ENCODE assay signal across 18 mouse cellular contexts in the genomic region with DNA sequence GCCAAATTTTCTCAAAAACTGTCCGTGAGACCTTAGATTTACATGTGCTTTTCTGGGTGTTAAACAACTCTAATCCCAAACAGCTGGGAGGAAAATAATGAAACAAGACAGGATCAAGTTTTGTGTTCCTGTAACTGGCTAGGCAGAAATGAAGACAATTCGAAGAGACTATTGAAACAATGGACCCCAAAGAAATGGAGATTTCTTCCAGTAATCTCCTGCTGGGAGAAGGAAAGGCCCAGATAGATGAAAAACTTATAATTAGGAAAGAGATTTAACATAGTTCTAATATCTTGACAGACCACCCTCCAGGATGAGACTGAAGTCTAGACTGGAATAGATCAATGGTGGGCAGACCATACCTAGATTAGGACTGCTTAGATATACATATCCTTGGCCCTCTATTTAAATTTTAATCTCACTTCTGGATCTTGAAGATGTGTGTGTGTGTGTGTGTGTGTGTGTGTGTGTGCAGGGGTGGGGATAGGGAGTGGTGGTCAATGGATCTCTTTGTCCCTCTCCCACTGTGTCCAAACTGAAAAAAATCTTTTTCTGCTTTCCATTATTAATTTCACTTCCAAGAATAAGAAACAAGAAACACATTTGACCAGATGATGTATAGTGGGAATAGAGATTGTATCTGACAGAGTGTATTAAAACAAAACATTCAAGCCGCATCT. TPM values are rescaled to one million over a fixed set of nuclear protein-coding genes. Genes with fewer than 3 reads are reported as not detected.
DNase-seq lines count a peak whose midpoint lies in the region; ATAC-seq and TF ChIP-seq lines count a peak whose summit lies in the region.
"Had no signal": no experiment of that assay in that cellular context is flagged by ENCODE, and none has a peak within 500 bp of the region (broad histone marks: within the 10 kb centered on the region; RNA-seq: fewer than 3 reads in every experiment).

No protein-coding gene starts in this region.

- no peak overlapping the region for H3K9ac ChIP-seq in midbrain, embryonic 14.5 days (replicated peaks; ENCODE audit: low read length)
- H3K9ac ChIP-seq: limb, embryonic 15.5 days; lung, embryonic 14.5 days had no signal

- H3K4me1 ChIP-seq in bone marrow macrophage, adult 2 months (ENCODE audit: control insufficient read depth, insufficient read depth, low read length), result peaks cover 26% of the 10 kb centered on the region
- H3K4me1 ChIP-seq in cortical plate, adult 2 months (ENCODE audit: control insufficient read depth, insufficient read depth, low read length), result no peaks in the 10 kb centered on the region
- peaks cover 13% of the 10 kb centered on the region; the same call in 1 of the 2 replicates for H3K4me1 ChIP-seq in hindbrain, embryonic 10.5 days (replicated peaks)
- H3K4me1 ChIP-seq in midbrain, embryonic 14.5 days (ENCODE audit: control insufficient read depth, insufficient read depth, low read length), result 0 out of 2 replicates have a peak, but pooled peaks cover 7% of the 10 kb centered on the region
- H3K4me1 ChIP-seq: limb, embryonic 15.5 days had no signal

- H3K4me2 ChIP-seq in midbrain, embryonic 14.5 days (ENCODE audit: low read length), result no peak overlapping the region
- H3K4me2 ChIP-seq: limb, embryonic 15.5 days; lung, embryonic 14.5 days had no signal

- no peaks in the 10 kb centered on the region for H3K27me3 ChIP-seq in hindbrain, embryonic 10.5 days (ENCODE audit: insufficient read depth, poor library complexity, severe bottlenecking)
- no peaks in the 10 kb centered on the region for H3K27me3 ChIP-seq in midbrain, embryonic 14.5 days (ENCODE audit: control insufficient read depth, insufficient read depth, low read length)
- H3K27me3 ChIP-seq: limb, embryonic 15.5 days had no signal

- 63% methylated on average over 3 of the region's 3 CpGs for WGBS in hindbrain, embryonic 10.5 days
- WGBS in midbrain, embryonic 14.5 days, result 27% methylated on average over 3 of the region's 3 CpGs

- no peak for TF ChIP-seq CTCF in bone marrow macrophage, adult 2 months (IDR thresholded peaks at IDR 0.05; ENCODE audit: low read depth, low read length)
- TF ChIP-seq CTCF in cortical plate, adult 2 months (IDR thresholded peaks at IDR 0.05; ENCODE audit: extremely low read depth, insufficient read depth, low read length), result no peak

- peak overlapping the region; percentile 28 for H3K27ac ChIP-seq in bone marrow macrophage, adult 2 months (ENCODE audit: insufficient read depth, low read depth, low read length)
- H3K27ac ChIP-seq in cortical plate, adult 2 months (ENCODE audit: insufficient read depth, low read length), result peak overlapping the region; percentile 67; the same call in 1 of the 2 replicates
- H3K27ac ChIP-seq in hindbrain, embryonic 10.5 days, result peak overlapping the region; percentile 83
- peak overlapping the region; percentile 80 for H3K27ac ChIP-seq in midbrain, embryonic 14.5 days (replicated peaks; ENCODE audit: low read depth, low read length)
- H3K27ac ChIP-seq: limb, embryonic 15.5 days had no signal

- no peaks in the 10 kb centered on the region for H3K9me3 ChIP-seq in hindbrain, embryonic 10.5 days
- H3K9me3 ChIP-seq in midbrain, embryonic 14.5 days (ENCODE audit: control insufficient read depth, low read length), result no peaks in the 10 kb centered on the region
- H3K9me3 ChIP-seq: limb, embryonic 15.5 days had no signal

- ATAC-seq in midbrain, embryonic 14.5 days (ENCODE audit: low FRiP score, low TSS enrichment), result peak; percentile 74
- no peak for ATAC-seq in megakaryocyte, adult 5-6 weeks (ENCODE audit: poor library complexity, severe bottlenecking)
- ATAC-seq in granulocyte monocyte progenitor cell, adult 5-6 weeks (replicated peaks; ENCODE audit: poor library complexity, severe bottlenecking), result no peak

- no peak for DNase-seq in hindbrain, embryonic 10.5 days (ENCODE audit: low spot score)
- peak; percentile 21 for DNase-seq in midbrain, embryonic 14.5 days
- no peak for DNase-seq in B cell, adult 2 months
- DNase-seq in spleen, postnatal 4 days (ENCODE audit: low spot score in 2 of 2), result no peak
- DNase-seq: adrenal gland, postnatal 36 days; kidney, postnatal 36 days had no signal

- no peak overlapping the region for H3K4me3 ChIP-seq in bone marrow macrophage, adult 2 months (ENCODE audit: insufficient read depth, low read length)
- H3K4me3 ChIP-seq in cortical plate, adult 2 months (ENCODE audit: insufficient read depth, low read length), result no peak overlapping the region
- no peak overlapping the region for H3K4me3 ChIP-seq in hindbrain, embryonic 10.5 days
- no peak overlapping the region for H3K4me3 ChIP-seq in midbrain, embryonic 14.5 days (replicated peaks; ENCODE audit: low read depth, low read length)
- H3K4me3 ChIP-seq: limb, embryonic 15.5 days had no signal

- no peak for TF ChIP-seq POLR2A in bone marrow macrophage, adult 2 months (IDR thresholded peaks at IDR 0.05; ENCODE audit: borderline replicate concordance, low read depth, low read length)
- TF ChIP-seq POLR2A in cortical plate, adult 2 months (IDR thresholded peaks at IDR 0.05; ENCODE audit: extremely low read depth, insufficient read depth, low read length), result no peak

- H3K36me3 ChIP-seq in hindbrain, embryonic 10.5 days, result no peaks in the 10 kb centered on the region
- H3K36me3 ChIP-seq in midbrain, embryonic 14.5 days (ENCODE audit: control insufficient read depth, insufficient read depth, low read length), result no peaks in the 10 kb centered on the region
- H3K36me3 ChIP-seq: limb, embryonic 15.5 days had no signal

RNA-seq across cellular contexts. Expression of a gene that starts 14.0 kb away (rescaled TPM):
- polyA plus RNA-seq in bone marrow macrophage, adult 2 months (2012; ENCODE audit: insufficient read depth, insufficient read length, missing spikeins), result 2,557 and 2,597 TPM in 2 replicates
- 4,891 and 5,493 TPM in 2 replicates for polyA plus RNA-seq in cortical plate, adult 2 months (2012; rRNA removed)
- 308 and 381 TPM in 2 replicates for polyA plus RNA-seq in hindbrain, embryonic 10.5 days (2016; fragmentation: Nextera tagmentation; extraction: Ambion mirVana)
- 525 and 594 TPM in 2 replicates for polyA plus RNA-seq in midbrain, embryonic 14.5 days (2014; fragmentation: Nextera tagmentation; extraction: Ambion mirVana)
- total RNA-seq in megakaryocyte, adult 5-6 weeks (2015), result 1,273 and 1,418 TPM in 2 replicates
- 1,036 and 1,154 TPM in 2 replicates for total RNA-seq in megakaryocyte, adult 5-6 weeks (2017)
- 362 and 448 TPM in 2 replicates for total RNA-seq in granulocyte monocyte progenitor cell, adult 5-6 weeks (2014; fragmentation: Nextera tagmentation)
- total RNA-seq in granulocyte monocyte progenitor cell, adult 5-6 weeks (2017), result 432 and 469 TPM in 2 replicates

RNA-seq across cellular contexts. Expression of a gene that starts 24.6 kb away (rescaled TPM):
- polyA plus RNA-seq in bone marrow macrophage, adult 2 months (2012; ENCODE audit: insufficient read depth, insufficient read length, missing spikeins), result not detected in 2 replicates
- not detected in 2 replicates for polyA plus RNA-seq in cortical plate, adult 2 months (2012; rRNA removed)
- not detected in 2 replicates for polyA plus RNA-seq in hindbrain, embryonic 10.5 days (2016; fragmentation: Nextera tagmentation; extraction: Ambion mirVana)
- not detected in 2 replicates for polyA plus RNA-seq in midbrain, embryonic 14.5 days (2014; fragmentation: Nextera tagmentation; extraction: Ambion mirVana)
- not detected in 2 replicates for total RNA-seq in megakaryocyte, adult 5-6 weeks (2015)
- not detected in 2 replicates for total RNA-seq in megakaryocyte, adult 5-6 weeks (2017)
- not detected in 2 replicates for total RNA-seq in granulocyte monocyte progenitor cell, adult 5-6 weeks (2014; fragmentation: Nextera tagmentation)
- not detected in 2 replicates for total RNA-seq in granulocyte monocyte progenitor cell, adult 5-6 weeks (2017)
- total RNA-seq: left cerebral cortex, adult 18-20 months; monocyte, adult 5-6 weeks had no signal
- polyA plus RNA-seq: cerebellum, adult 2 months; intestine, embryonic 14.5 days; limb, embryonic 15.5 days; lung, embryonic 14.5 days; spleen, adult 2 months had no signal

RNA-seq across cellular contexts. Expression of a gene that starts 54.5 kb away (rescaled TPM):
- not detected in 2 replicates for polyA plus RNA-seq in bone marrow macrophage, adult 2 months (2012; ENCODE audit: insufficient read depth, insufficient read length, missing spikeins)
- not detected in 2 replicates for polyA plus RNA-seq in cortical plate, adult 2 months (2012; rRNA removed)
- polyA plus RNA-seq in hindbrain, embryonic 10.5 days (2016; fragmentation: Nextera tagmentation; extraction: Ambion mirVana), result not detected in 2 replicates
- not detected in 2 replicates for polyA plus RNA-seq in midbrain, embryonic 14.5 days (2014; fragmentation: Nextera tagmentation; extraction: Ambion mirVana)
- not detected in 2 replicates for total RNA-seq in megakaryocyte, adult 5-6 weeks (2015)
- total RNA-seq in megakaryocyte, adult 5-6 weeks (2017), result not detected in 2 replicates
- not detected in 2 replicates for total RNA-seq in granulocyte monocyte progenitor cell, adult 5-6 weeks (2014; fragmentation: Nextera tagmentation)
- total RNA-seq in granulocyte monocyte progenitor cell, adult 5-6 weeks (2017), result not detected in 2 replicates
- total RNA-seq: adrenal gland, postnatal 36 days; gastrocnemius, postnatal 25 days; left cerebral cortex, adult 18-20 months; monocyte, adult 5-6 weeks had no signal
- polyA plus RNA-seq: cerebellum, adult 2 months; intestine, embryonic 14.5 days; limb, embryonic 15.5 days; lung, embryonic 14.5 days; spleen, adult 2 months had no signal

Comparison
In these comparisons a context has a peak if more than half of its experiments do, and no peak if none do; other contexts are left out.
1. H3K27ac ChIP-seq: peak in every context shown above with its lines; median percentile 83 in hindbrain, embryonic 10.5 days; 80 in midbrain, embryonic 14.5 days; 67 in cortical plate, adult 2 months; 28 in bone marrow macrophage, adult 2 months.